Mouse (Mus musculus) heart, adult 18-20 months (tissue): Measurements from ENCODE around the gene Gm14226. TPM values are rescaled to one million over a fixed set of nuclear protein-coding genes. Genes with fewer than 3 reads are reported as not detected.
"Not testable (repeated sequence)": the region's sequence is repeated elsewhere in the genome, so short reads cannot be mapped to it uniquely, and the experiment has no call there.

Source experiments
- DNase-seq, 2 experiments: peaks; one replicate each; pipeline ENCODE4 v3.0.0; 2021 to 2022; ENCODE audit warnings: mixed read lengths in 1 of 2
- total RNA-seq, 2 experiments: library from RNA; stranded (reverse); gene quantifications; 2 replicates each; pipeline ENCODE4 v1.2.3; 2021

Gm14226 gene
- total RNA-seq, 2 experiments from 2014 or later, result 0.15 to 0.20 TPM

DNA sequence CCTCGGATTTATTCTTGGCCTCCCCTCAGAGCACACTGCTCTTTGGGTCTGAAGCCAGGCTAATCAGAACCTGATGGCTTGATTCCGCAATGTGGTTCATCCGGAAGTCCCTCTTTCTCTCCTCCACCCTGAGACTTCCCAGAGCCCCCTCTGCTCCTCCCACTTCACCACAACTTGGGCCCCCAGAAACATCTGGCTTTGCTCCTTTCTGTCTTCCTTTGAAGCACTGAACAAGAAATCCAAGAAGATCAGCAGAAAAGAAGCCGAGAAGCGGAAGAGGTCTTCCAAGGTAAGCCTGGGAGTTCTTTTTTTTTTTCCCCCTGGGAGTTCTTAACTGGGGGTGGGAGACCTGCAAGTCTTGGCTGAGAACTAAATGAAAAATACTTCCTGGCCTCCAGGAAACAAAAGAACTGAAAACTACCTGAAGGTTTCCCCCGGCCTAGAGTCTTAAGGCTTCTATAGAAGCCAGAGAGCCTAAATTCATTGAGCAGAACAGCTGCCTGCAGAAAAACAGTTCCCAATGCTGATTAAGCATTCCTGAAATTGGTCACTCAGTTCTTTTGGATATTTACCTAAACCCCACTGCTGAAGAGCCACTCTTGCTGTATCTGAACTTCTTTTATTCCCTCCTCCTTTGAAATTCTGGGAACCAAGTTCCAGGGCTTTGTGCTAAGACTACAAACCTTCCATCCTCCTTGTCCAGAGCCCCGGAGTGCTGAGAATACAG is 29.5 kb downstream of the Gm14226 start:
- no peak for DNase-seq

DNA sequence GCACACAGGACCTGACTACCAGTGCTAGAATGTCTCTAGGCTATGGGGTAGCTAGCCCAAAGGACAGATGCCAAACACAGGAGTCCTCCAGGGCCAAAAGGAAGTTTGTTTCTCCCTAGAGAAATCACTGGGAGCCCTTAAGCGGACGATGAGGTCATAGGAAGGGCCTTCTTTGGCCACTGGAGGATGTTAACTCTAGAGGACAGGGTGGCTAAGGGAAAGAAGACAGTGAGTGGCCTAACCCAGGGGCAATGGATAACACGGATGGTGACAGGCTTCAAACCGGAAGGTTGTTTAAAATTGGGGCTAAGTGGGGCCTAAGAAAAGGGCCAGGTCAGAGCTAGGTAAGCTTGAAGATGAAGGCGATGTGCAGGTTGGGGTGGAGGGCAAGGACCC is 32.0 kb downstream of the Gm14226 start:
- DNase-seq, result peak; percentile 39 to 58

GRCm38 (mm10) chr2:155050504-155051236 is 32.6 kb downstream of the Gm14226 start:
- DNase-seq, result peak; percentile 93 to 97

- peak in 1 of 2 experiments; percentile 19 for DNase-seq
These were observed 33.7 kb downstream of the Gm14226 start for GRCm38 (mm10) chr2:155051622-155052351.

GRCm38 (mm10) chr2:155052681-155053080 is 34.6 kb downstream of the Gm14226 start:
- DNase-seq, result peak; percentile 21 to 59

DNA sequence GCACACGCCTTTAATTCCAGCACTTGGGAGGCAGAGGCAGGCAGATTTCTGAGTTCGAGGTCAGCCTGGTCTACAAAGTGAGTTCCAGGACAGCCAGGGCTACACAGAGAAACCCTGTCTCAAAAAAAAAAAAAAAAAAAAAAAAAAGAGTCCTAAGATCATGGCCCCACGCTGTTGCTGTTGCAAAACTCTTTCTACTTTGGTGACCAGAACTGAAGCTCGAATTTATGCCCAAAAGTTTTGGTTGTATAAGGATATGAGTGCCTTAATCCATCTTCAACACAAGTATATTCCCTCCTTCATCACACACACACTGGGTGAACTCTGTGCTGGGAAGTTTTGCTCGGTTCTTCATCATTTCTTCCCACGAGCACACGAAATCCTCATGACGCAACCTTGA is 35.4 kb downstream of the Gm14226 start:
- DNase-seq, result not testable (repeated sequence)

DNA sequence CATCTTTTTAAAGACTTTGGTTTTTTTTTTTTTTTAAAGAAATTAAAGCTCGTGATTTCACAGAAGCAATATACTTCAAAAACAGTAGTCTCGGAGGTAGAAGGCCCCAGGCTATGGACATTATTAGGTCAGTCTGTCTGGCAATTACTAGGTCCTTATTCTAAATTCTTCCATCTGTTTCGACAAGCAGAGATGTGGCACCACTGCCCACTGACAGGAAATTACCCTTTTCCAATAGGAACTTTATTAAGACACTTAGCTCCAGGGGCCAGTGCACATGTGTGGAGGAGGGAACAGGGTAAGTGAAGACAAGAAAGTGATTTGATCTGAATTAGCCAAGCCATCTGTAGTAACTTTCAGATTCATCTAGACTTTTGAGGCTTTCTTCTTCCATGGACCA is 36.6 kb downstream of the Gm14226 start:
- DNase-seq, result no peak

DNA sequence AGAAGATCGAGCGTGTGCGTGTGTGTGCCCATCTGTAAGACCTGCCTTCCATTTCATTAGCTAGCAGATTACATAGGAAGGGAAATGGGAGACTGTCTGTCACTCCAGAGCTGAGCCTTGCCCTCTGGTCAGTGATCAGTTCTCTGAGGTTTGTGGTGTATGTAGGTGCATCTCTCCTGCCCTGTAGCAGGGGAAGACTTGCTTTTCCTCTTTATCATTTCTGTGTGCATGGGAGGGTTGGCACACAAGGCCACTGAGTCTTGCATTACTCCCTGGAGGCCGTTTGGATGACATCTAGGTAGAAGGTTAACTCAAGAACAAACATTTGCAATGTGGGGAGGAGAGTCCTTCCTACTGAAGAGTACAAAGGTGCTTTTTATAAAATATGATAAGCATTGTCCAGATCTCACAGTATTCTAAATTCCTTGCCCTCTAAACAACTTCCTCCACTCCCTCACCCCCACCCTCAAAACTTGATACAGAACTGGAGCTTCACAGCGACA is 38.1 kb downstream of the Gm14226 start:
- no peak for DNase-seq

GRCm38 (mm10) chr2:155057361-155057760 is 39.3 kb downstream of the Gm14226 start:
- no peak for DNase-seq

GRCm38 (mm10) chr2:155071027-155071426 is 53.0 kb downstream of the Gm14226 start:
- DNase-seq, result no peak

DNA sequence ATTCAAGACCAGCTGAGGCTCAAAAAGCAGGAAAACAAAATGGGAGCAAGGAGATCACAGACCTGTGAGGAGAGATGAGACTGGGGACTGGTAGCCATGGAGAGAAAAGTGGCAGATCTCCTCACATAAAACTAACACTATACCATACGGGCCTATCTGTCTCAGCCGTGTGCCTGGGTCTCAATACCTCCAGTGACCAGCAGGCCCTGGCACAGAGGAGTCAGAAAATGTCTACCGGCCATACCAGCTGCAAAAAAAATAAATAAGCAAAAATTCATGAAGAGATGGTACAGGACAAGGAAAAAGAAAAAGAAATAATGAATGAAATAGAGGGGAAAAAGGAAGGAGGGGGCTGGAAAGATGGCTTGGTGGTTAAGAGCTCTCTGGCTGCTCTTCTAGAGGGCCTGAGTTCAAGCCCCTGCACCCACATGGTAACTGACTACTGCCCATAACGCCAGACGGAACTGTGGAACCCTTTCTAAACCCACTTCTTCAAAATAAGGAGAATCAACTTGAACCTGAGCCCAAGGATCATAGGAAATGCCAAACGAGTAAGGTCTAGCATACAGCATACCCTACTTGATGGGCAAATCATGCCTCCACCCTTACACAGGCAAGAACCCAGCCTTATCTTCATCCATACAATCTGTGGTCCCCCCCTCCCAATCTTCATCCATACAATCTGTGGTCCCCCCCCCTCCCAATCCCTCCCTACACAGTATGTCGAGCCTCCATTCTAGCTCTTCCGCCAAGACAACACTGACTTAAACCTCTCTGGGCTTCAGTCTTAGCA is 54.5 kb downstream of the Gm14226 start:
- DNase-seq, result no peak

DNA sequence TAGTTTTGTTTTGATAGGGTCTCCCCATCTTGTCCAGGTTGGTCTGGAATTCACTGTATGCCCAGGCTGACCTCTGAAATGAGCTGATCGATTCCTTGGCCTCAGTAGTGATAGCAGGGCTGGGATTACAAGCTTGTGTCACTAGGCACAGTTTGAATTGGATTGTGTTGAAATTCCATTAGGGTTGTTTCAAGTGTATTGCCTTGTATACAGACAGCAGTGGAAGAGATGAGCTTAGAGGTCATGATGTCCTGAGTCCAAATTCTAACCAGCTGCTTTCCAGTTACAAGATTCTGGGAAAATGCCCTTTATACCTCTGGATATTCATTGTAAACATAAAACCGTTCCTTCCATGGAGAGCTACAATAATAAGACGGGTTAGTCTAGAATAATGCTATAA is 55.3 kb downstream of the Gm14226 start:
- DNase-seq, result no peak

- DNase-seq, result peak; percentile 92 to 94
These were observed 56.1 kb downstream of the Gm14226 start, which contains the start of gene Ahcy for GRCm38 (mm10) chr2:155073978-155074765. TSS of gene Ahcy (minus strand) at chr2:155074497.

GRCm38 (mm10) chr2:155074766-155075330 is 56.8 kb downstream of the Gm14226 start:
- DNase-seq, result peak in 1 of 2 experiments; percentile 21

DNA sequence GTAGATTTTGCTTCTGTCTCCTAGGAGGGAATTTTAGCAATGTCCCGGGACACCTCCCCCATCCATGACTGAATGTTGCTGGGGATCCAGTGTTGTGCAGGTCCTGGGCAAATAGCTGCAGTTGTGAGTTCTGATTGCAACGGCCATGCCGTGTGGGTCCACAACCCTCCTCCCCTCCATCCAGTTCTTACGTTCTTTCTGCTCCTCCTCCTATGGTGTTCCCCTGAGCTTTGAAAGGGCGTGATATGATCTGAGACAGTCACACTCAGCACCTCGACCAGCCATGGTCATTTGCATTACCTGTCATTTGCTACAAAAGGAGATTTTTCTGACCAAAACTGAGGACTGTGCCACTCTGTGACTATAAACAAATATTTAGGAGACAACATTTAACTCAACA is 57.6 kb downstream of the Gm14226 start:
- no peak for DNase-seq

Other genes with a start within 250 kb of the Gm14226 start
- not detected for gene Gm14214, start 248.2 kb upstream of the Gm14226 start, total RNA-seq
- gene Raly, start 227.2 kb upstream of the Gm14226 start, total RNA-seq, result 10 to 100 TPM; 92.5 to 93.4 TPM
- not detected for gene a, start 226.9 kb upstream of the Gm14226 start, total RNA-seq
- gene Eif2s2, start 125.3 kb upstream of the Gm14226 start, total RNA-seq, result 10 to 100 TPM; 54.8 to 56.8 TPM
- 10 to 100 TPM; 10.4 to 16.4 TPM for gene Ahcy, start 56.2 kb downstream of the Gm14226 start, total RNA-seq
- gene Itch, start 115.2 kb downstream of the Gm14226 start, total RNA-seq, result 10 to 100 TPM; 22.9 to 27.0 TPM
- 100 to 1,000 TPM; 138 to 161 TPM for gene Dynlrb1, start 218.3 kb downstream of the Gm14226 start, total RNA-seq